Mouse (Mus musculus) heart, embryonic 12.5 days (tissue): ENCODE data around the gene Hcfc1r1. TPM values are rescaled to one million over a fixed set of nuclear protein-coding genes. Genes with fewer than 3 reads are reported as not detected.

Experiments used
- ATAC-seq: fragments of 200-750 bp; cut with Nextera tagmentation; 2 replicates; pipeline ENCODE4 v1.8.0; 2017; ENCODE audit warnings: moderate TSS enrichment, moderate library complexity; ENCODE audit not compliant: insufficient number of reproducible peaks, low FRiP score
- H3K27ac ChIP-seq: fragments of 300-500 bp; sonication (generic); 2 replicates; pipeline ENCODE4 v1.5.1; 2016; ENCODE audit warnings: mild to moderate bottlenecking, moderate library complexity; ENCODE audit not compliant: poor library complexity, severe bottlenecking
- H3K27me3 ChIP-seq: fragments of 300-500 bp; sonication (generic); replicated peaks from 2 replicates; pipeline ENCODE4 v1.6.1; 2016; ENCODE audit warnings: mild to moderate bottlenecking, moderate library complexity
- H3K36me3 ChIP-seq: fragments of 300-500 bp; sonication (generic); 2 replicates; pipeline ENCODE4 v1.6.1; 2016; ENCODE audit warnings: mild to moderate bottlenecking, moderate library complexity
- H3K4me1 ChIP-seq: fragments of 300-500 bp; sonication (generic); replicated peaks from 2 replicates; pipeline ENCODE4 v1.6.1; 2016; ENCODE audit warnings: mild to moderate bottlenecking
- H3K4me2 ChIP-seq: fragments of 300-500 bp; sonication (generic); 2 replicates; pipeline ENCODE4 v1.6.1; 2016; ENCODE audit warnings: mild to moderate bottlenecking, moderate library complexity
- H3K4me3 ChIP-seq: fragments of 300-500 bp; sonication (generic); 2 replicates; pipeline ENCODE4 v1.5.1; 2016; ENCODE audit warnings: mild to moderate bottlenecking
- H3K9ac ChIP-seq: fragments of 300-500 bp; sonication (generic); 2 replicates; pipeline ENCODE4 v1.6.1; 2016; ENCODE audit warnings: mild to moderate bottlenecking, moderate library complexity
- H3K9me3 ChIP-seq: fragments of 300-500 bp; sonication (generic); replicated peaks from 2 replicates; pipeline ENCODE4 v1.6.1; 2016; ENCODE audit warnings: mild to moderate bottlenecking, moderate library complexity
- WGBS: fragments of 180-500 bp; shearing (Covaris S2); methylation state at CpG from one replicate; pipeline ENCODE4 v1.1.7; 2016; 5-methylcytosine and 5-hydroxymethylcytosine counted together
- polyA plus RNA-seq: library from polyadenylated mRNA; unstranded; fragments of >200 nt; fragmentation: Nextera tagmentation; extraction: Ambion mirVana; gene quantifications from 2 replicates; pipeline ENCODE4 v1.2.1, GENCODE M21; 2016

Gene Hcfc1r1
- polyA plus RNA-seq: 334 and 337 TPM in 2 replicates

GRCm38 (mm10) chr17:23673424-23674073 lies at the start of gene Hcfc1r1, which contains the start of gene Thoc6:
TSS of gene Hcfc1r1 (plus strand) at chr17:23673596.
TSS of gene Thoc6 (minus strand) at chr17:23673882.
- Histone ChIP-seq H3K4me2 (peak within 1 kb of the TSS; percentile 88), H3K27me3 (peaks cover 5% of the 10 kb centered on the region), H3K4me1 (peaks cover 28% of the 10 kb centered on the region), H3K36me3 (peaks cover 32% of the 10 kb centered on the region), H3K9me3 (no peaks in the 10 kb centered on the region), H3K4me3 (peak within 1 kb of the TSS; percentile 72), H3K27ac (peak within 1 kb of the TSS; percentile 96), H3K9ac (peak within 1 kb of the TSS; percentile 86)
- peak; percentile 90 for ATAC-seq
- under 1% methylated on average over 45 of the region's 45 CpGs for WGBS

GRCm38 (mm10) chr17:23627813-23628212 lies 45.6 kb upstream of the Hcfc1r1 start:
- Histone ChIP-seq H3K9ac (no peak overlapping the region), H3K36me3 (no peaks in the 10 kb centered on the region), H3K9me3 (no peaks in the 10 kb centered on the region), H3K27ac (no peak overlapping the region), H3K27me3 (peaks cover 29% of the 10 kb centered on the region), H3K4me3 (no peak overlapping the region), H3K4me2 (no peak overlapping the region), H3K4me1 (peaks cover 5% of the 10 kb centered on the region; the same call in 1 of the 2 replicates)
- ATAC-seq: no peak
- WGBS: 29% methylated on average over 7 of the region's 7 CpGs

- peaks cover 29% of the 10 kb centered on the region for H3K27me3 ChIP-seq
- peak overlapping the region; percentile 8 for H3K4me3 ChIP-seq
- no peak overlapping the region for H3K27ac ChIP-seq
- peaks cover 5% of the 10 kb centered on the region; the same call in 1 of the 2 replicates for H3K4me1 ChIP-seq
- no peaks in the 10 kb centered on the region for H3K9me3 ChIP-seq
- WGBS: 15% methylated on average over 22 of the region's 22 CpGs
- peak overlapping the region; percentile 54 for H3K4me2 ChIP-seq
- ATAC-seq: peak; percentile 69
- no peaks in the 10 kb centered on the region for H3K36me3 ChIP-seq
- H3K9ac ChIP-seq: peak overlapping the region; percentile 17; the same call in 1 of the 2 replicates
Measured at GRCm38 (mm10) chr17:23630195-23631020, 43.0 kb upstream of the Hcfc1r1 start.

- 62% methylated on average over 8 of the region's 8 CpGs for WGBS
- no peaks in the 10 kb centered on the region for H3K9me3 ChIP-seq
- no peak overlapping the region for H3K4me3 ChIP-seq
- H3K36me3 ChIP-seq: no peaks in the 10 kb centered on the region
- H3K4me2 ChIP-seq: no peak overlapping the region
- no peak overlapping the region for H3K9ac ChIP-seq
- H3K4me1 ChIP-seq: peaks cover 5% of the 10 kb centered on the region; the same call in 1 of the 2 replicates
- H3K27ac ChIP-seq: no peak overlapping the region
- H3K27me3 ChIP-seq: peaks cover 37% of the 10 kb centered on the region
- no peak for ATAC-seq
Measured at GRCm38 (mm10) chr17:23631241-23631640, 42.2 kb upstream of the Hcfc1r1 start.

- peak within 1 kb of the TSS; percentile 61 for H3K9ac ChIP-seq
- H3K27me3 ChIP-seq: peaks cover 20% of the 10 kb centered on the region
- H3K27ac ChIP-seq: no peak within 1 kb of the TSS
- under 1% methylated on average over 58 of the region's 58 CpGs for WGBS
- peaks cover 13% of the 10 kb centered on the region for H3K9me3 ChIP-seq
- 0 out of 2 replicates have a peak, but pooled peaks cover 8% of the 10 kb centered on the region for H3K4me1 ChIP-seq
- ATAC-seq: peak; percentile 47
- peak within 1 kb of the TSS; percentile 92 for H3K4me2 ChIP-seq
- H3K4me3 ChIP-seq: peak within 1 kb of the TSS; percentile 54
- no peaks in the 10 kb centered on the region for H3K36me3 ChIP-seq
Measured at GRCm38 (mm10) chr17:23644613-23645495, 28.5 kb upstream of the Hcfc1r1 start, which contains the start of gene Mmp25. TSS of gene Mmp25 (minus strand) at chr17:23645277.

GRCm38 (mm10) chr17:23645894-23646293 lies 27.5 kb upstream of the Hcfc1r1 start:
- Histone ChIP-seq H3K9me3 (peaks cover 13% of the 10 kb centered on the region), H3K9ac (no peak overlapping the region), H3K4me1 (0 out of 2 replicates have a peak, but pooled peaks cover 8% of the 10 kb centered on the region), H3K36me3 (no peaks in the 10 kb centered on the region), H3K27ac (no peak overlapping the region), H3K4me3 (no peak overlapping the region), H3K27me3 (peaks cover 20% of the 10 kb centered on the region), H3K4me2 (no peak overlapping the region)
- WGBS: 19% methylated on average over 10 of the region's 10 CpGs
- no peak for ATAC-seq

- Histone ChIP-seq H3K4me1 (no peaks in the 10 kb centered on the region), H3K36me3 (no peaks in the 10 kb centered on the region), H3K9ac (no peak overlapping the region), H3K9me3 (no peaks in the 10 kb centered on the region), H3K27me3 (peaks cover 7% of the 10 kb centered on the region; the same call in 1 of the 2 replicates), H3K27ac (no peak overlapping the region), H3K4me2 (no peak overlapping the region), H3K4me3 (no peak overlapping the region)
- 76% methylated on average over 6 of the region's 6 CpGs for WGBS
- no peak for ATAC-seq
Measured at GRCm38 (mm10) chr17:23651363-23651762, 22.0 kb upstream of the Hcfc1r1 start.

GRCm38 (mm10) chr17:23653324-23653723 lies 20.1 kb upstream of the Hcfc1r1 start:
- 62% methylated on average over 2 of the region's 2 CpGs for WGBS
- Histone ChIP-seq H3K4me2 (no peak overlapping the region), H3K27me3 (peaks cover 14% of the 10 kb centered on the region; the same call in 1 of the 2 replicates), H3K27ac (no peak overlapping the region), H3K36me3 (no peaks in the 10 kb centered on the region), H3K9me3 (no peaks in the 10 kb centered on the region), H3K9ac (no peak overlapping the region), H3K4me3 (no peak overlapping the region), H3K4me1 (no peaks in the 10 kb centered on the region)
- no peak for ATAC-seq

- Histone ChIP-seq H3K9ac (no peak overlapping the region), H3K4me1 (no peaks in the 10 kb centered on the region), H3K9me3 (no peaks in the 10 kb centered on the region), H3K27ac (no peak overlapping the region), H3K27me3 (peaks cover 17% of the 10 kb centered on the region), H3K36me3 (no peaks in the 10 kb centered on the region), H3K4me3 (no peak overlapping the region), H3K4me2 (no peak overlapping the region)
- no peak for ATAC-seq
- 55% methylated on average over 6 of the region's 6 CpGs for WGBS
Measured at GRCm38 (mm10) chr17:23654001-23654400, 19.4 kb upstream of the Hcfc1r1 start.

GRCm38 (mm10) chr17:23654410-23654809 lies 19.0 kb upstream of the Hcfc1r1 start:
- no peaks in the 10 kb centered on the region for H3K4me1 ChIP-seq
- 66% methylated on average over 2 of the region's 2 CpGs for WGBS
- no peak overlapping the region for H3K9ac ChIP-seq
- H3K27ac ChIP-seq: no peak overlapping the region
- H3K36me3 ChIP-seq: no peaks in the 10 kb centered on the region
- H3K9me3 ChIP-seq: no peaks in the 10 kb centered on the region
- ATAC-seq: no peak
- H3K27me3 ChIP-seq: peaks cover 22% of the 10 kb centered on the region
- no peak overlapping the region for H3K4me2 ChIP-seq
- no peak overlapping the region for H3K4me3 ChIP-seq
